Mouse (Mus musculus) ES-CJ7 (cell line): ENCODE data around the gene Mesp1.

Experiments
- DNase-seq: peaks from one replicate; pipeline ENCODE4 v3.0.0; 2011; ENCODE audit warnings: low read depth, low spot score

Gene Mesp1

GRCm38 (mm10) chr7:79793688-79794087 lies at the start of gene Mesp1:
TSS of gene Mesp1 (minus strand) at chr7:79793788.
- DNase-seq: no peak

GRCm38 (mm10) chr7:79842163-79842562 lies 48.6 kb upstream of the Mesp1 start:
- DNase-seq: no peak

- no peak for DNase-seq
Measured at GRCm38 (mm10) chr7:79837247-79837646, 43.7 kb upstream of the Mesp1 start.

- no peak for DNase-seq
Measured at GRCm38 (mm10) chr7:79835196-79835595, 41.6 kb upstream of the Mesp1 start.

GRCm38 (mm10) chr7:79832980-79833379 lies 39.4 kb upstream of the Mesp1 start:
- DNase-seq: no peak

GRCm38 (mm10) chr7:79831585-79831984 lies 38.0 kb upstream of the Mesp1 start:
- no peak for DNase-seq

- DNase-seq: no peak
Measured at GRCm38 (mm10) chr7:79831145-79831544, 37.6 kb upstream of the Mesp1 start.

- no peak for DNase-seq
Measured at GRCm38 (mm10) chr7:79828341-79828740, 34.8 kb upstream of the Mesp1 start.

- no peak for DNase-seq
Measured at GRCm38 (mm10) chr7:79822092-79822695, 28.6 kb upstream of the Mesp1 start.

- peak; percentile 78 for DNase-seq
Measured at GRCm38 (mm10) chr7:79819996-79820395, 26.4 kb upstream of the Mesp1 start.

- DNase-seq: peak; percentile 38
Measured at GRCm38 (mm10) chr7:79819515-79819914, 25.9 kb upstream of the Mesp1 start.

GRCm38 (mm10) chr7:79818321-79818720 lies 24.7 kb upstream of the Mesp1 start:
- peak; percentile 79 for DNase-seq

- DNase-seq: no peak
Measured at GRCm38 (mm10) chr7:79813409-79813808, 19.8 kb upstream of the Mesp1 start.

- peak; percentile 73 for DNase-seq
Measured at GRCm38 (mm10) chr7:79810611-79811506, 17.3 kb upstream of the Mesp1 start, which contains the start of gene Mesp2. TSS of gene Mesp2 (plus strand) at chr7:79810727.

GRCm38 (mm10) chr7:79808561-79808960 lies 15.0 kb upstream of the Mesp1 start:
- DNase-seq: no peak

GRCm38 (mm10) chr7:79803887-79804286 lies 10.3 kb upstream of the Mesp1 start:
- no peak for DNase-seq

- no peak for DNase-seq
Measured at GRCm38 (mm10) chr7:79802037-79802436, 8.4 kb upstream of the Mesp1 start.

GRCm38 (mm10) chr7:79801391-79801790 lies 7.8 kb upstream of the Mesp1 start:
- DNase-seq: no peak

GRCm38 (mm10) chr7:79800336-79800735 lies 6.7 kb upstream of the Mesp1 start:
- DNase-seq: no peak

GRCm38 (mm10) chr7:79799506-79799905 lies 5.9 kb upstream of the Mesp1 start:
- peak; percentile 71 for DNase-seq

- DNase-seq: peak; percentile 75
Measured at GRCm38 (mm10) chr7:79799048-79799447, 5.5 kb upstream of the Mesp1 start.

- no peak for DNase-seq
Measured at GRCm38 (mm10) chr7:79798606-79799005, 5.0 kb upstream of the Mesp1 start.
